Mouse (Mus musculus) midbrain, embryonic 16.5 days (tissue): ENCODE measurements around the gene Ttll5. TPM values are rescaled to one million over a fixed set of nuclear protein-coding genes. Genes with fewer than 3 reads are reported as not detected.

ENCODE experiments used
- ATAC-seq: fragments of 200-750 bp; cut with Nextera tagmentation; 2 replicates; pipeline ENCODE4 v1.8.0; 2017; ENCODE audit warnings: moderate TSS enrichment
- H3K27ac ChIP-seq: fragments of 300-500 bp; sonication (generic); 2 replicates; pipeline ENCODE4 v1.5.1; 2014; ENCODE audit warnings: mild to moderate bottlenecking, low read length, mixed read lengths
- H3K27me3 ChIP-seq: fragments of 300-500 bp; sonication (generic); 2 replicates; pipeline ENCODE4 v1.6.1; 2014; ENCODE audit warnings: low read depth, low read length, mixed read lengths; ENCODE audit not compliant: control insufficient read depth, insufficient read depth
- H3K36me3 ChIP-seq: fragments of 300-500 bp; sonication (generic); 2 replicates; pipeline ENCODE4 v1.6.1; 2014; ENCODE audit warnings: mild to moderate bottlenecking, low read length, moderate library complexity, mixed read lengths; ENCODE audit not compliant: control insufficient read depth, insufficient read depth
- H3K4me1 ChIP-seq: fragments of 300-500 bp; sonication (generic); 2 replicates; pipeline ENCODE4 v1.6.1; 2014; ENCODE audit warnings: mild to moderate bottlenecking, low read length, mixed read lengths; ENCODE audit not compliant: control insufficient read depth, insufficient read depth
- H3K4me2 ChIP-seq: fragments of 300-500 bp; sonication (generic); 2 replicates; pipeline ENCODE4 v1.6.1; 2014; ENCODE audit warnings: mild to moderate bottlenecking, low read length, mixed read lengths
- H3K4me3 ChIP-seq: fragments of 300-500 bp; sonication (generic); 2 replicates; pipeline ENCODE4 v1.5.1; 2014; ENCODE audit warnings: low read depth, mild to moderate bottlenecking, low read length, moderate library complexity, mixed read lengths
- H3K9ac ChIP-seq: fragments of 300-500 bp; sonication (generic); 2 replicates; pipeline ENCODE4 v1.6.1; 2014; ENCODE audit warnings: low read depth, low read length, mixed read lengths
- H3K9me3 ChIP-seq: fragments of 300-500 bp; sonication (generic); replicated peaks from 2 replicates; pipeline ENCODE4 v1.6.1; 2014; ENCODE audit warnings: mild to moderate bottlenecking, low read length, mixed read lengths; ENCODE audit not compliant: control insufficient read depth, poor library complexity, severe bottlenecking
- WGBS: fragments of 180-500 bp; shearing (Covaris S2); extraction: QIAGEN DNeasy Blood & Tissue Kit; methylation state at CpG from one replicate; pipeline ENCODE4 v1.1.7; 2014; 5-methylcytosine and 5-hydroxymethylcytosine counted together
- polyA plus RNA-seq: library from polyadenylated mRNA; unstranded; fragments of >200 nt; fragmentation: Nextera tagmentation; extraction: Ambion mirVana; gene quantifications from 2 replicates; pipeline ENCODE4 v1.2.1, GENCODE M21; 2015

Gene Ttll5
- polyA plus RNA-seq, 1 experiment from 2014 or later, result 12.0 TPM

- ATAC-seq, result no peak
- Histone ChIP-seq H3K9me3 (no peaks in the 10 kb centered on the region), H3K9ac (no peak overlapping the region), H3K4me1 (no peaks in the 10 kb centered on the region), H3K27me3 (no peaks in the 10 kb centered on the region), H3K36me3 (peaks cover 8% of the 10 kb centered on the region), H3K27ac (no peak overlapping the region), H3K4me2 (no peak overlapping the region), H3K4me3 (no peak overlapping the region)
- WGBS, result 79% methylated on average over 8 of the region's 8 CpGs
Measured at GRCm38 (mm10) chr12:85879631-85880314, 55.3 kb downstream of the Ttll5 start.

GRCm38 (mm10) chr12:85885024-85885423 is 60.6 kb downstream of the Ttll5 start:
- WGBS, result 96% methylated on average over 3 of the region's 3 CpGs
- Histone ChIP-seq H3K4me3 (no peak overlapping the region), H3K27me3 (no peaks in the 10 kb centered on the region), H3K9me3 (no peaks in the 10 kb centered on the region), H3K36me3 (no peaks in the 10 kb centered on the region), H3K4me1 (peaks cover 5% of the 10 kb centered on the region; the same call in 1 of the 2 replicates), H3K9ac (no peak overlapping the region), H3K4me2 (no peak overlapping the region), H3K27ac (no peak overlapping the region)
- no peak for ATAC-seq

GRCm38 (mm10) chr12:85890054-85890453 is 65.6 kb downstream of the Ttll5 start:
- no peak overlapping the region for H3K27ac ChIP-seq
- peaks cover 8% of the 10 kb centered on the region; the same call in 1 of the 2 replicates for H3K4me1 ChIP-seq
- H3K9ac ChIP-seq, result no peak overlapping the region
- no peak overlapping the region for H3K4me2 ChIP-seq
- no peaks in the 10 kb centered on the region for H3K27me3 ChIP-seq
- no peak overlapping the region for H3K4me3 ChIP-seq
- H3K36me3 ChIP-seq, result no peaks in the 10 kb centered on the region
- no peak for ATAC-seq
- H3K9me3 ChIP-seq, result no peaks in the 10 kb centered on the region
- 43% methylated on average over 4 of the region's 4 CpGs for WGBS

- ATAC-seq, result no peak
- Histone ChIP-seq H3K27ac (no peak overlapping the region), H3K4me2 (no peak overlapping the region), H3K4me3 (no peak overlapping the region), H3K36me3 (peaks cover 5% of the 10 kb centered on the region; the same call in 1 of the 2 replicates), H3K27me3 (no peaks in the 10 kb centered on the region), H3K9me3 (peaks cover 4% of the 10 kb centered on the region; the same call in 1 of the 2 replicates), H3K9ac (no peak overlapping the region), H3K4me1 (no peaks in the 10 kb centered on the region)
- 91% methylated on average over 6 of the region's 6 CpGs for WGBS
Measured at GRCm38 (mm10) chr12:85903986-85904385, 79.5 kb downstream of the Ttll5 start.

- Histone ChIP-seq H3K4me1 (no peaks in the 10 kb centered on the region), H3K36me3 (peaks cover 3% of the 10 kb centered on the region; the same call in 1 of the 2 replicates), H3K27me3 (no peaks in the 10 kb centered on the region), H3K27ac (no peak overlapping the region), H3K9ac (no peak overlapping the region), H3K4me3 (no peak overlapping the region), H3K9me3 (peaks cover 4% of the 10 kb centered on the region; the same call in 1 of the 2 replicates), H3K4me2 (no peak overlapping the region)
- 96% methylated on average over 2 of the region's 2 CpGs for WGBS
- ATAC-seq, result no peak
Measured at GRCm38 (mm10) chr12:85905666-85906065, 81.2 kb downstream of the Ttll5 start.

GRCm38 (mm10) chr12:85907896-85908295 is 83.4 kb downstream of the Ttll5 start:
- H3K4me3 ChIP-seq, result no peak overlapping the region
- WGBS, result 10% methylated on average over 3 of the region's 3 CpGs
- no peak for ATAC-seq
- H3K27me3 ChIP-seq, result no peaks in the 10 kb centered on the region
- no peak overlapping the region for H3K4me2 ChIP-seq
- H3K9me3 ChIP-seq, result no peaks in the 10 kb centered on the region
- H3K9ac ChIP-seq, result no peak overlapping the region
- no peaks in the 10 kb centered on the region for H3K36me3 ChIP-seq
- no peak overlapping the region for H3K27ac ChIP-seq
- no peaks in the 10 kb centered on the region; the same call in 1 of the 2 replicates for H3K4me1 ChIP-seq

GRCm38 (mm10) chr12:85910811-85911210 is 86.4 kb downstream of the Ttll5 start:
- no peak for ATAC-seq

GRCm38 (mm10) chr12:85912712-85913504 is 88.4 kb downstream of the Ttll5 start:
- no peak overlapping the region for H3K9ac ChIP-seq

More at GRCm38 (mm10) chr12:85910811-85911210, 86.4 kb downstream of the Ttll5 start:
- H3K27ac ChIP-seq, result no peak overlapping the region
- no peaks in the 10 kb centered on the region; the same call in 1 of the 2 replicates for H3K4me1 ChIP-seq
- H3K27me3 ChIP-seq, result no peaks in the 10 kb centered on the region
- WGBS, result 80% methylated on average over 6 of the region's 6 CpGs
- H3K4me3 ChIP-seq, result no peak overlapping the region
- H3K4me2 ChIP-seq, result no peak overlapping the region
- H3K9me3 ChIP-seq, result no peaks in the 10 kb centered on the region
- H3K9ac ChIP-seq, result no peak overlapping the region
- H3K36me3 ChIP-seq, result no peaks in the 10 kb centered on the region

GRCm38 (mm10) chr12:85926897-85927296 is 102.4 kb downstream of the Ttll5 start:
- H3K27me3 ChIP-seq, result no peaks in the 10 kb centered on the region

More at GRCm38 (mm10) chr12:85912712-85913504, 88.4 kb downstream of the Ttll5 start:
- H3K36me3 ChIP-seq, result no peaks in the 10 kb centered on the region
- H3K4me1 ChIP-seq, result no peaks in the 10 kb centered on the region; the same call in 1 of the 2 replicates
- H3K9me3 ChIP-seq, result no peaks in the 10 kb centered on the region
- no peaks in the 10 kb centered on the region for H3K27me3 ChIP-seq
- WGBS, result 95% methylated on average over 13 of the region's 13 CpGs
- no peak overlapping the region for H3K27ac ChIP-seq
- no peak overlapping the region for H3K4me3 ChIP-seq
- no peak for ATAC-seq
- no peak overlapping the region for H3K4me2 ChIP-seq

More at GRCm38 (mm10) chr12:85926897-85927296, 102.4 kb downstream of the Ttll5 start:
- H3K4me3 ChIP-seq, result no peak overlapping the region
- no peak for ATAC-seq
- H3K4me1 ChIP-seq, result no peaks in the 10 kb centered on the region
- no peak overlapping the region for H3K4me2 ChIP-seq
- H3K27ac ChIP-seq, result no peak overlapping the region
- H3K9ac ChIP-seq, result no peak overlapping the region
- WGBS, result 70% methylated on average over 4 of the region's 4 CpGs
- H3K36me3 ChIP-seq, result peaks cover 3% of the 10 kb centered on the region; the same call in 1 of the 2 replicates
- no peaks in the 10 kb centered on the region for H3K9me3 ChIP-seq
